Mouse (Mus musculus) G1E-ER4 (cell line): ENCODE measurements around the gene Tmem163. TPM values are rescaled to one million over a fixed set of nuclear protein-coding genes. Genes with fewer than 3 reads are reported as not detected.

Experiments used
- GATA1 ChIP-seq: IDR thresholded peaks from one replicate; pipeline ENCODE4 v1.8.0; 2012; ENCODE audit warnings: low read length, inconsistent platforms
- polyA plus RNA-seq: library from polyadenylated mRNA; stranded (reverse); fragments of >175 nt; gene quantifications from 2 replicates; pipeline ENCODE4 v1.2.3, GENCODE M21; 2012

The Tmem163 gene
- polyA plus RNA-seq, 1 experiment = not detected

DNA sequence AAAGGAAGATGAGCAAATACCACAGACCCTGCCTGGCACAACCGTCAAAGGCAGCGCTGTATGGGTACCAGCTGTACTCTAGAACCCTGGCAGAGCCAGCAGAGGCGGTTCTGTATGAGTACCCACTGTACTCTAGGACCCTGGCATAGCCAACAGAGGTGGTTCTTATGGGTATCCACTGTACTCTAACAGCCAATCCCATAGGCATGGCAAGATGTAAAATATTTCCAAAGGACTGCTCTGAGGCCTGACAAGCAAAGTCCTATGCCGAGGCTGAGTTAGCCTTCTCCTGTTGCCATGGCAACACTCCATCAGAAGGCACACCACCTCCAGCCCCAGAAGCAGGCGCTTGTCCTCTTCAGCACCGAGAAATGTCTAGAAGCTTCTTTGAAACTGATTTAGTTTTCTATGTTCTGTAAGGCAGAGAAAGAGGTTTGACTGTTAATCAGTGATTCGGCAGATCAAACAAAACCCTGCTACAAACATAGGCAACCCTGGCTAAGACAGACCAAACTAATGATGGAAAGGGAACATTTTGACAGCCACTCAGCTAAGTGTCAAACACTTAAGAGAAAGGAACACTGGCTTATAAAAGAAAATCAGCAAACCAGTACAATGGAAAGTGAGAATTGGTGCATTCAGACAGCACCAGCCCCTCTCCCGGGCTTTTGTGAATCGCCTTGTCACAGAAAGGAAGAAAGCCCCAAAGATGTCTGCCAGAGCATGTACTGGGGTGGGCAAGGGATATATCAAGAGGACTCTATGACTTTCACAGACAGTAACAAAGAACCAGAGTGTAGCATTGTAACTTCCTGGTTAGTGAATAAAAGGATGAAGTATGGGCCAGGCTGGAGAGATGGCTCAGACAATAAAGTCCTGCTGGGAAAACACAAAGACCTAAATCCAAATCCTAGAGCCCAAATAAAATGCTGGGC, 75.4 kb downstream of the Tmem163 start:
- no peak for TF ChIP-seq GATA1

DNA sequence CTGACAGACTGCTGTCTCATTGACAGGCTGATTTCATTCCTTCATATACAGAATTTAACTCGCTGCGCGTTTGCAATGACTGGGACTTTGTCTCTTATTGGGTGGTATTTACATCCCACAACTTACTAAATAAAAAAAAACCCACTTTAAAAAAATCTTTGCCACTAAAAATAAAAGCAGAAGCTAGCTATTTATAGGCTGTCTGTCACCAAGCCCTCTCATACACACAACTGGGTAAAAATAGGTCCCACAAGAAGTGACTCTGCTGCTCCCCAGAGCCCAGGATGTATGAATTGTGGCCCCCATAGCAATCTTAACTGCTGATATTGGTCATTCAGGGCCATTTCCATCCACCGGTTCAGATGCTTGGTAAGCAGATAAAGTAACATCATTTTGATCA, 83.2 kb downstream of the Tmem163 start:
- no peak for TF ChIP-seq GATA1

DNA sequence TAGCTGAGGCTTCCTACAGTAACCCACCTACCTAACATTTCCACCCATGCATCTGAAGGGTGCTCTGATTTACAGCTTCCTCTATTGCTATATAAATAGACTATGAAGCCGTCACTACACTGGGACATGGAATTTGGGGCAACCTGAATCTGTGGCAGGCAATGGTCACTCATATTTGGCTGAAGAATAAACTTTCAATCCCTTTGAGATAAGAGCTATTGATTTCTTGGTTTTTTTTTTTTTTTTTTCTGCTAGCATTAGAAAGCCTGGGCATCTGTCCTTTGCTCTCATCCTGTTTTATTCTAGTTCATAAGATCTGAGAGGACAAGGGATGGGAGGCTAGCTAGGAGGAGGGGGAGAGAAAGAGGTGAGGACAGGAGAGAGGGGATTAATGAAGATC, 83.6 kb downstream of the Tmem163 start:
- no peak for TF ChIP-seq GATA1

DNA sequence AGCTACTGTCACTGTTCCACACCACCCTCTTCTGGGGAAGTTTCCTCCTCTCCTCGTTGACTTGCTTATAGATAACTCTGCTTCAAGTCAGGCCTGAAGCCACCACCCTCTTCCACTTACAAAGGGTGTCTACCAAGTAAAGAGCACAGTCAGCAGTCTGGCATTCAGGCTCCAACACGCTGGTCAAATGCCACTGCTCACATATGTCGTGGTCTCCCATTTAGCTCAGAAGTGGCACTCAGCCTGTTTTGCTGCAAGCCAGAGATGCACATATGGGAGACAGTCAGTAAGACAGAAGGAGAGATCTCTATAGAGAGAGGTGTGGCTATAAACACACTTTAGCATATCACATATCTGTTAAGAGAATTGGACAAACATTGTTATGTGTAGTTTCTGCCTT, 89.8 kb downstream of the Tmem163 start:
- no peak for TF ChIP-seq GATA1

DNA sequence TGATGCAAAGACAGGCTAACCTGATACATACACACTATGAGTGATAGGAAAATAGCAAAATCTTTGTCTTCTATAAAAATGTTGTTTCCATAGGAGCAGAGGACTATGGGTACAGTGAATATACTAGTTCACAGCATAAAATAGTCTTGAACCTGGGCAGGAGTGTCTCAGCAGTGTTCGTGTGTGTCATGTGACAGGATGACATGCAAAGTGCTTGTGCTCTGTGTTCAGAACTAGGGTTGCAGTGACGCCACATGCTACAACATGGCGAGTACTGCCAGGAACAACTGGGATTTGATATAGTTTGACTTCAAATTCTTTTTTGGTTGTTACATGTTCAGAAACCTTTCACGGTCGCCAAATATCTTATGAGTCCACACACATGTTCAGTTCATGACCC, 92.3 kb downstream of the Tmem163 start:
- TF ChIP-seq GATA1 = no peak

DNA sequence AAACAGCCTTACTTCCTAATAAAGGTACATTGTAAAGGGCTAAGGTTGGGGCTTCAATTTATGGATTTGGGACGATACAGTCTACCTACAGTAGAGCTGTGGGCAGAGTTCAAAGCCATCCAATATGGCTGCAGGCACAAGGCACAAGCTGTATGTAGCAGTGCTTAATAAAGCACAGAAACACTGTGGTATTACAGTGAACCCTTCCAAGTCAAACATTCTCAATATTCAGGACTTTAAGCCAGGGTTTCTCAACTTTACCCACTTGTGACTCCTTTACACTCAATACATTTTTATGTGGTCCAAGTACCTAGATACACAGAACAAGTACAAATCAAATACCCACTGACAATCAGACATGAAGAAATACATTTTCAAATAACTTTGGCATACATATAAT, 93.2 kb downstream of the Tmem163 start:
- no peak for TF ChIP-seq GATA1

DNA sequence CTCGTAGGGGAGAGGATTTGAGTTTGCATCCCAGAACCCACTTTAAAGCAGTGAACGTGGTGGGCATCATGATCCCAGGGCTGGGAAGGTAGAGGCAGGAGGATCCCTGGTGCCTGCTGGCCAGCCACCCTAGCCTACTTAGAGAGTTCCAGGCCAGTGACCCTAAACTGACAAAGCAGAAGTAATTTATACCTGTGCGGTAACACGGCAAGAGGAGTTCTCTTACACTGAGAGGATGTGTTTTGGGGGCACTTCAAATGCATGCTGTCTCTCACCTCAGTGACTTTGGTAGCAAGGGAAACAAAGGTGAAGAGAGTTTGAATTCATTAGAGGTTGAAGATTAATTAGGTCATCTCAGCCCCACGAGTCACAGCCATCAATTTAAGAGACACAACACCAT, 101.4 kb downstream of the Tmem163 start:
- no peak for TF ChIP-seq GATA1

DNA sequence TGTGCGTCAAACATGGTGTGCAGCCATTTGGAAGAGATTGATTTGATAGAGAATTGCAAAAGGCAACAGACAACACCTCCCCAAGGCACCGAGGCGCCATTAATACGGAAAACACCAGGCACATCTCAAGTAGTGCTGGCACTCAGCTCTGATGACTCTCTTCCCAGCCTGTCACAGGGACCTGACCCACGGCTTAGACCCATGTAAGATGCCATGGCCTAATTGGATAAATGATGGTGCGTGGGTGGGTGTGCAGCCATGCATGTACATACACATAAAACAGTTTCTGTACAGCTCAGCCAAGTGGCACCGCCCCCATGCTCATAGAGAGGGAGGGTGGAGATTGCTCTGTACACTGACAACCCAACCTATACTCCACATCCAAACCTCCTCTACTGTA, 102.3 kb downstream of the Tmem163 start:
- TF ChIP-seq GATA1 = no peak

DNA sequence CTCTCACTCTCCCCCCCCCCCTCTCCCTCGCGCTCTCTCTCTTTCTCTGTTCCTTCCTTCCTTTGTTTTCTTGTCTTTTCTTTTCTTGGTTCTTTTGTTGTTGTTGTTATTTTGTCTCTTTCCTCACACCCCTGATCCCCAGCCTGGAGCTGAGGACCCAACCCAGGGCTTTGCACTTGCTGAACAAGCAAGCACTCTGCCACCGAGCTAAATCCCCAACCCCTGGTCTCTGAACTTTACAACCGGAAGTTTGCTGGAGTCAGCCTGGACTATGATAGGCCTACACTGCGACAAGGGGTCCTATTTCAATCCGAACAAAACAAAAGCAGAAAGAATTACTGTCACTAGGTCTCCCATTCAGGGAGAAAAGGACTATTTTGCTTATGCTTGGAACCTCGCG, 102.8 kb downstream of the Tmem163 start:
- TF ChIP-seq GATA1 = no peak

DNA sequence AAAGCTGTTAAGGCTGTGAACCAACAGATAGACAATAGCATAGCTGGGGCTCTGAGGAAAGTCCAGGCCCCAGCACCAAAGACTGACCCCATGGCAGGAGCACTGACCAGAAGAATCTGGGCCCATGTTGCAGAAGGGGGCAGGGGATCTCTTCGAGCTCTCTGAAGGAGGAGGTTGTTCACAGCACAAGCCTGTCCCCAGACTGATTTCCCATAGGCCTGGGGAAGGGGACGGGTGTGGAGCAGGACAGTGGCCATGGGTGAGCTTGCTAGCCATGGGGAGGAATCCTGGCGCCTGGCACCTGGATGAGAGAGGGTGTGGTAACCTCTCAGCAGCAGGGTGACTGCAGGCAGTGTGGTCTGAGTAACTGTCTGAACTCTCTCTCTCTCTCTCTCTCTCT, 103.2 kb downstream of the Tmem163 start:
- no peak for TF ChIP-seq GATA1

DNA sequence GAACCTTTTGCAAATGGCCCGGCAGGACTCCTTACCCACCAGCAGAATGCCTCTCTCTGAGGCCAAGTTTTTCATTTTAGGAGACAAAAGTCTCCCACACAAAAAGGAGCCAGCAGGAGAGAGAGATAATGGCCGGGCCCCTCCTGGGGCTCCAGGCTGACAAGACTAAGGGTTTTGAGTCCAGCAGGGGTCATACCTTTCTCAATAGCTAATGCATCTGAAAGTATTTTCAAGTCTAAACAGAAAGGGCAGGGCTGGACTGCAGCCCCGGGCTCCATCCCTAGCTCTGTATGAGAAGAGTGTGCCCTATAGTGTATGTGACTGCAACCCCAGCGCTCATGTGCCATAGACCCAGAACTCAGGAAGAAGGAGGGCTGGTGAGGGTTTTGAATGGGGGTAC, 103.7 kb downstream of the Tmem163 start:
- no peak for TF ChIP-seq GATA1

DNA sequence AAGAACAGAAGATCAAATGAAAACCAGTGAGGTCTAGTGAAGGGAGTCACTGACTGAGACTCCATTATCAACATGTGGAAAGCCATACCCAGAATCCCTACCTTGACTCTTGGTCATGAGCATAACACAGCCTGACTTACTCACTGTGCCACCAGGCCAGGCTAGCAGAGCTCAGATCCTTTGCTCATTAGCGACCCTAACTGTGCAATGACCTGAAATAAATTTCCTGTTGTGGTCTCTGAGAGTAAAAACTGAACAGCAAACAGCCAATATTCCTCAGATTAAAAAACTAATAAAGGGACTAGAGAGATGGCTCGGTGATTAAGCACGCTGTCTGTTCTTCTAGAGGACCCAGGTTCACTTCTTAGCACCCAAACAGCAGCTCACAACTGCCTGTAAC, 106.2 kb downstream of the Tmem163 start:
- no peak for TF ChIP-seq GATA1

DNA sequence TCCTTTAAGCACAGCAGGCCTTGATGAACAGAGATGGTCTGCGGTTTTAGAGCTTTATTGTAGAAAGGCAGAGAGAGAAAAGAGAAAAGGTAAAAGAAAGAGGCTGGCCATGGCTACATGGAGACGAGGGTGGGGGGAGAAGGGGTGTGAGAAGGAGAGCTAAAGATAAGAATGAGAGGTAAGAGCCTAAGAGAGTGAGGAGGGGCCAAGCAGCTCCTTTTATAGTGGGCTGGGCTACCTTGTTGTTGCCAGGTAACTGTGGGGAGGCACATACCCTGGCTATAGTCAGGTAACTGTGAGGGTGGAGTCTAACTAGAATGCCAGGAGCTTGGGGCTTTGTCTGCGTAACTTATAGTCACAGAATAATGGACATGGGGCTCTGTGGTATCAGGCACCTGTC, 110.7 kb downstream of the Tmem163 start:
- no peak for TF ChIP-seq GATA1

DNA sequence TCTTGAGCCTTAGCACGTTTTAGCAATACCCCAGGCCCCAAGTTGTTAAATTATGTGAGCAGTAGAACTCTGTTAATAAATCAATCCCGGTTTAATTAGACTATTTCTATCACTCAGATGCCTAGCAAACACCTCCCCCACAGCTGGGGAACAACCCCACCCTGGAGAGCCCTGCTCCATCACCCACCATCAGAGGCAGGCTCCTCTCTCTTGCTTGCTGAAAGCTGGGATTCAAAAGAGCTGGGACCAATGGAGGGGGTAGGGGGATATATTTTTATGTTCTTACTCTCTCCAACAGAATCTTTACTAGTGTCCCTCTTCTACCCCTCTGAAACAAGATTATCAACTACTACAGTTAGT, 122.9 kb downstream of the Tmem163 start:
- TF ChIP-seq GATA1 = no peak

DNA sequence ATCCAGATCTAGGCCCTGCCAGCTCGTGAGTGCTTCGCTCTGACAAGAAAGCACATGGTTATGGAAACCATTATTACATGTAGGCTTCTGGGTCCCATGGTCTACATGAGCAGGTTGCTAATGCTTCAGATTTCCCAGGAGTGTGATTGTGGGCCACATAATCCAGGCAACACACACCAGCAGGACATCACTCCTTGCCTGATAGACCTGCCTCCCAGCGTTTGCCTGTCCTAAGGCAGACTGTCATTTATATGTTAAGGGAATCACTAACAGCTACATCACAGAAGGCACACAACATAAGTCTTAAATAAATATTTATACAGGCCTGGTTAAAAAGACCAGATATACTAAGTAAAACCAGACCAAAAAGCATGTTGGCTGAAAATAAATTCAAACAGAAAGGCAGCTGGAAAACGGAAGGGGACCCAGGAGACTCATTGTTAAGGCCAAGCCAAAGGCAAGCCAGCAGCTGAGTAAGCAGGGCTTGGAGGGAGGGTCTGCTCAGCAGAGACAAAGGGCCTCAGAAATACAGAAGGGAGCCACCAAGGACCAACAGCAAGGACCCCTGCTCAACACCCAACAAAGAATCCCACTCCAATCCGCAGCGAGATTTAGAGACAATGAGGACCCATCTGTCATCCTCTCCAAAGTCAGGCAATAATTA, 123.4 kb downstream of the Tmem163 start:
- TF ChIP-seq GATA1 = no peak

DNA sequence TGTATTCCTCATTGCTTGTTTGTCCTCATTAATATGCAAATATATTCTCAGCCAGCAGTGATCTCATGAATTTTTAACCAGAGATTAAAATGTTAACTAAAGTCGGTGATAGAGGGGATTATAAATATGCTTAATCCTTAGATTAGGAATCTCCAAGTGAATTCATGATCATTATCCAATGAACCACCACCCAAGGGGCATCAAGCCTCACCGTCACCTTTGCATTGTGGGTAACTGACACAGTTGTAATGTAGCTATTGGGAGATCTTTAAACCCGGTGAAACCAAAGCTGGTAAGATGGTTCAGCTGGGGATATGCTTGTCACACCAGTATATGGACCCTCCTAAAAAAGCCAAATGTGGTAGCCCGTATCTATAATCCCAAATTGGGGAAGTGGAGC, 131.3 kb downstream of the Tmem163 start:
- TF ChIP-seq GATA1 = no peak

DNA sequence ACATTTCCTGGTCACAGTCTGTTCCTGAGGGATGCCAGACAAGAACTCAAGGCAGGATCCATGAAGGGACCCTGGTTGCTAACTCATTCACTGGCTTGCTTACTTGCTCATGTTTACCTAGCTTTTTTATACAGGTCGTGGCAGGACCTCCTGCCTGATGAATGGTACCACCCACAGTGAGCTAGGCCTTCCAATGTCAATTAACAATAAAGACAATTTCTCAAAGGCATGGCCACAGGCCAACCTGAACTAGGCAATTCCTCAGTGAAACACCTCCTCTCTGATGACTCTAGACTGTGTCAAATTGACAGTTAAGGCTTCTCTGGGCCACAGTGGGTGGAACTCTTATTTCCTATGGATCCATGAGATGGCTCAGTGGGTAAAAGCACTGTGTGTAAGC, 136.6 kb downstream of the Tmem163 start:
- TF ChIP-seq GATA1 = no peak
